In the genomic region with DNA sequence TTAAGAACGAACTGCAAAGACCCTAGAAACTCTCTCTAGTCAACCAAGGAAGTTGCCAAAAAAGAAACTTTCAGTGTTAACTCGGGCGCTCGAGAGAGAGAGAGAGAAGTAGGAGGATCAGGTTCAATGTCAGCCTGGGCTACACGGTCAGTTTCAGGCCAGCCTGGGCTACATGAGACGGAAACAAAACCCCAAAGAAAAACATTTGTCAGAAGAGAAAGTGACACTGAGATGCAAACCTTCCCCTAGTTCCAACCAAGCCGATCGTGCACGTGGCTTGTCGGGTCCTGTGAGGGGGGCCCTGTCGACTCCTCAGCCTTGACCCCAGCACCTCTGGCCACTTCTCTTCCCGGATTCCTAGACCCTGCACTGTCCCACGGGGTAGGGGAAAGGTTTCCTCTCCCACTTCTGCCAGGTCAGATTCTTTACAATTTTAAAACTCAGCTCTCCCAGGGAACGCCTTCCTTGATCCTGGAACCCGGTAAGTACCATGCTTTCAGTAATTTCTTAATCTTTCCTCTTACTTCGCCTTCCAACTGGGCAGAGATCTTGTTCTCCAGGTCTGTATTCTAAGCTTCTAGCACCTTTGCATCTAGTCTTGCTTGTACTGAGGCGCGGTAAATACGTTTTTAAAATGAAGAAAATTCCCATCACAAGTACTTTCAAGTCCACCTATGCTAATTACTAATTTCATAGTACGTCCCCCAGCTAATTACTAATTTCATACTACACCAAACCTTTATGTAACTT, we compare ENCODE assay signal across 8 mouse cellular contexts. TPM values are rescaled to one million over a fixed set of nuclear protein-coding genes. Genes with fewer than 3 reads are reported as not detected.
DNase-seq lines count a peak whose midpoint lies in the region; ATAC-seq and TF ChIP-seq lines count a peak whose summit lies in the region.

Gene Rcc2 (plus strand): TSS at position 273 of the 750 bp plus-strand sequence.

- peak within 1 kb of the TSS; percentile 95 for H3K4me3 ChIP-seq in heart, postnatal 0 days (ENCODE audit: low read depth, low read length)
- H3K4me3 ChIP-seq in limb, embryonic 10.5 days, result peak within 1 kb of the TSS; percentile 80
- peak within 1 kb of the TSS; percentile 96 for H3K4me3 ChIP-seq in neural tube, embryonic 13.5 days

- no peaks in the 10 kb centered on the region for H3K36me3 ChIP-seq in heart, postnatal 0 days (replicated peaks; ENCODE audit: control insufficient read depth, insufficient read depth, low read length)
- H3K36me3 ChIP-seq in limb, embryonic 10.5 days, result peaks cover 25% of the 10 kb centered on the region
- 0 out of 2 replicates have a peak, but pooled peaks cover 10% of the 10 kb centered on the region for H3K36me3 ChIP-seq in neural tube, embryonic 13.5 days

- no peak for ATAC-seq in heart, postnatal 0 days (ENCODE audit: insufficient read depth, low read depth)
- no peak for ATAC-seq in neural tube, embryonic 13.5 days (ENCODE audit: low read depth)

- peak within 1 kb of the TSS; percentile 97 for H3K4me2 ChIP-seq in heart, postnatal 0 days (ENCODE audit: low read depth, low read length)
- H3K4me2 ChIP-seq in neural tube, embryonic 13.5 days, result peak within 1 kb of the TSS; percentile 92

- peaks cover 9% of the 10 kb centered on the region; the same call in 1 of the 2 replicates for H3K27me3 ChIP-seq in heart, postnatal 0 days (ENCODE audit: control insufficient read depth, insufficient read depth, low read length)
- peaks cover 21% of the 10 kb centered on the region for H3K27me3 ChIP-seq in limb, embryonic 10.5 days (ENCODE audit: low read depth, poor library complexity, severe bottlenecking)
- peaks cover 29% of the 10 kb centered on the region for H3K27me3 ChIP-seq in neural tube, embryonic 13.5 days

- no peak for TF ChIP-seq CTCF in heart, postnatal 0 days (IDR thresholded peaks at IDR 0.05; ENCODE audit: low read depth)

- 10% methylated on average over 20 of the region's 20 CpGs for WGBS in heart, postnatal 0 days
- 5% methylated on average over 20 of the region's 20 CpGs for WGBS in limb, embryonic 10.5 days
- 8% methylated on average over 20 of the region's 20 CpGs for WGBS in neural tube, embryonic 13.5 days

- TF ChIP-seq EP300 in heart, postnatal 0 days (IDR thresholded peaks at IDR 0.05; ENCODE audit: low read depth), result no peak

- no peaks in the 10 kb centered on the region for H3K9me3 ChIP-seq in heart, postnatal 0 days (replicated peaks; ENCODE audit: control insufficient read depth, low read length)
- no peaks in the 10 kb centered on the region for H3K9me3 ChIP-seq in limb, embryonic 10.5 days (replicated peaks)
- no peaks in the 10 kb centered on the region for H3K9me3 ChIP-seq in neural tube, embryonic 13.5 days

- peak within 1 kb of the TSS; percentile 93 for H3K27ac ChIP-seq in heart, postnatal 0 days (ENCODE audit: low read depth)
- H3K27ac ChIP-seq in limb, embryonic 10.5 days, result peak within 1 kb of the TSS; percentile 100
- H3K27ac ChIP-seq in neural tube, embryonic 13.5 days (replicated peaks), result peak within 1 kb of the TSS; percentile 98

- no peak for DNase-seq in gastrocnemius, postnatal 4 days (ENCODE audit: low spot score in 2 of 2)
- no peak for DNase-seq in gastrocnemius, adult 18-20 months (ENCODE audit: low spot score)
- DNase-seq in CD4-positive, CD25-positive, alpha-beta regulatory T cell, adult 2 months (ENCODE audit: low read depth, low spot score), result peak; percentile 61
- peak; percentile 46 for DNase-seq in embryo, embryonic 10.5 days (ENCODE audit: low spot score)
- no peak for DNase-seq in heart, postnatal 0 days (ENCODE audit: low spot score)
- peak; percentile 55 for DNase-seq in limb, embryonic 10.5 days (ENCODE audit: low spot score)
- DNase-seq in Muller cell, postnatal 12 days (ENCODE audit: inconsistent ontology term), result no peak

- H3K4me1 ChIP-seq in heart, postnatal 0 days (ENCODE audit: control insufficient read depth, insufficient read depth), result peaks cover 16% of the 10 kb centered on the region; the same call in 1 of the 2 replicates
- peaks cover 47% of the 10 kb centered on the region for H3K4me1 ChIP-seq in limb, embryonic 10.5 days
- peaks cover 48% of the 10 kb centered on the region for H3K4me1 ChIP-seq in neural tube, embryonic 13.5 days (replicated peaks)

- H3K9ac ChIP-seq in heart, postnatal 0 days (replicated peaks; ENCODE audit: low read depth, low read length), result peak within 1 kb of the TSS; percentile 86
- H3K9ac ChIP-seq in neural tube, embryonic 13.5 days, result peak within 1 kb of the TSS; percentile 98

RNA-seq across cellular contexts. Expression of gene Rcc2, which starts in this region (rescaled TPM):
- total RNA-seq in gastrocnemius, postnatal 4 days (2021), result 10 to 100 TPM; 43.3 to 44.1 TPM
- 1 to 10 TPM; 7.2 to 8.9 TPM for total RNA-seq in gastrocnemius, adult 18-20 months (2021)
- total RNA-seq in heart, postnatal 0 days (2014; rRNA removed; ENCODE audit: low replicate concordance), result 36.4 and 36.9 TPM in 2 replicates
- 4.4 and 4.8 TPM in 2 replicates for polyA plus RNA-seq in heart, postnatal 0 days (2015; fragmentation: Nextera tagmentation; extraction: Ambion mirVana)
- 70.6 and 95.2 TPM in 2 replicates for polyA plus RNA-seq in limb, embryonic 10.5 days (2016; fragmentation: Nextera tagmentation; extraction: Ambion mirVana)
- 23.4 and 30.7 TPM in 2 replicates for polyA plus RNA-seq in neural tube, embryonic 13.5 days (2015; fragmentation: Nextera tagmentation; extraction: Ambion mirVana)

Comparison
In these comparisons a context has a peak if more than half of its experiments do, and no peak if none do; other contexts are left out.
1. DNase-seq: peak in CD4-positive, CD25-positive, alpha-beta regulatory T cell, adult 2 months (single experiment), embryo, embryonic 10.5 days (single experiment) and limb, embryonic 10.5 days (single experiment); none in gastrocnemius, postnatal 4 days (0 of 2), gastrocnemius, adult 18-20 months (single experiment), heart, postnatal 0 days (single experiment) and Muller cell, postnatal 12 days (single experiment).
2. Peak in every context shown above with its lines, with median percentiles within 50 percentile points of each other: H3K27ac ChIP-seq and H3K4me3 ChIP-seq.